Comparison of ENCODE assay signal across 14 mouse cellular contexts in genomic region chr15:84189881-84190280, GRCm38 (mm10). TPM values are rescaled to one million over a fixed set of nuclear protein-coding genes. Genes with fewer than 3 reads are reported as not detected.
A peak's percentile ranks its signal among the peaks of the same experiment; 100 is the strongest.
DNase-seq lines count a peak whose midpoint lies in the region; ATAC-seq lines count a peak whose summit lies in the region.
"Had no signal": no experiment of that assay in that cellular context is flagged by ENCODE, and none has a peak within 500 bp of the region (broad histone marks: within the 10 kb centered on the region; RNA-seq: fewer than 3 reads in every experiment).

No protein-coding gene starts in this region.

- H3K4me3 ChIP-seq in midbrain, embryonic 14.5 days (replicated peaks; ENCODE audit: low read depth, low read length), result no peak overlapping the region
- H3K4me3 ChIP-seq in midbrain, embryonic 10.5 days, result no peak overlapping the region
- H3K4me3 ChIP-seq: midbrain, embryonic 13.5 days had no signal

- peaks cover 13% of the 10 kb centered on the region; the same call in 1 of the 2 replicates for H3K4me1 ChIP-seq in midbrain, embryonic 14.5 days (ENCODE audit: control insufficient read depth, insufficient read depth, low read length)
- peaks cover 19% of the 10 kb centered on the region for H3K4me1 ChIP-seq in midbrain, embryonic 10.5 days

- peak; percentile 55; the same call in 1 of the 2 replicates for ATAC-seq in frontal cortex, adult (ENCODE audit: low TSS enrichment)
- no peak for ATAC-seq in midbrain, embryonic 14.5 days (ENCODE audit: low FRiP score, low TSS enrichment)
- ATAC-seq: midbrain, embryonic 13.5 days had no signal

- no peaks in the 10 kb centered on the region for H3K27me3 ChIP-seq in midbrain, embryonic 14.5 days (ENCODE audit: control insufficient read depth, insufficient read depth, low read length)
- no peaks in the 10 kb centered on the region for H3K27me3 ChIP-seq in midbrain, embryonic 10.5 days (ENCODE audit: low read depth, poor library complexity, severe bottlenecking)
- H3K27me3 ChIP-seq: midbrain, embryonic 13.5 days had no signal

- no peak overlapping the region for H3K27ac ChIP-seq in midbrain, embryonic 14.5 days (replicated peaks; ENCODE audit: low read depth, low read length)
- no peak overlapping the region for H3K27ac ChIP-seq in midbrain, embryonic 10.5 days (replicated peaks)
- H3K27ac ChIP-seq: liver, embryonic 14.5 days; midbrain, embryonic 13.5 days had no signal

- H3K36me3 ChIP-seq in midbrain, embryonic 14.5 days (ENCODE audit: control insufficient read depth, insufficient read depth, low read length), result no peaks in the 10 kb centered on the region
- H3K36me3 ChIP-seq in midbrain, embryonic 10.5 days, result 0 out of 2 replicates have a peak, but pooled peaks cover under 1% of the 10 kb centered on the region
- H3K36me3 ChIP-seq: midbrain, embryonic 13.5 days had no signal

- WGBS in midbrain, embryonic 14.5 days, result 44% methylated on average over 3 of the region's 3 CpGs
- WGBS in midbrain, embryonic 10.5 days, result 52% methylated on average over 3 of the region's 3 CpGs

- H3K9me3 ChIP-seq in midbrain, embryonic 14.5 days (ENCODE audit: control insufficient read depth, low read length), result no peaks in the 10 kb centered on the region
- no peaks in the 10 kb centered on the region for H3K9me3 ChIP-seq in midbrain, embryonic 10.5 days (replicated peaks)
- H3K9me3 ChIP-seq: midbrain, embryonic 13.5 days had no signal

- no peak overlapping the region for H3K4me2 ChIP-seq in midbrain, embryonic 14.5 days (ENCODE audit: low read length)
- H3K4me2 ChIP-seq: midbrain, embryonic 13.5 days had no signal

- H3K9ac ChIP-seq in midbrain, embryonic 14.5 days (replicated peaks; ENCODE audit: low read length), result no peak overlapping the region
- H3K9ac ChIP-seq: liver, embryonic 14.5 days; midbrain, embryonic 13.5 days had no signal

- DNase-seq in frontal cortex, postnatal 14 days (ENCODE audit: low spot score in 2 of 2), result no peak
- DNase-seq in midbrain, embryonic 14.5 days, result peak; percentile 69
- no peak for DNase-seq in midbrain, embryonic 10.5 days (ENCODE audit: low spot score)
- peak; percentile 62 for DNase-seq in brain, adult 2 months (ENCODE audit: low read depth, low spot score)
- DNase-seq in retina, postnatal 1 day, result peak; percentile 54
- no peak for DNase-seq in right cerebral cortex, postnatal 14 days
- DNase-seq in cerebellum, postnatal 36 days, result no peak
- DNase-seq: adrenal gland, postnatal 14 days; cerebellum, adult 2 months; heart, postnatal 36 days; layer of hippocampus, postnatal 36 days had no signal

RNA-seq across cellular contexts. Expression of gene Samm50, which starts 2.2 kb away (rescaled TPM):
- polyA plus RNA-seq in midbrain, embryonic 14.5 days (2014; fragmentation: Nextera tagmentation; extraction: Ambion mirVana), result 54.2 and 70.8 TPM in 2 replicates
- 108 and 110 TPM in 2 replicates for polyA plus RNA-seq in midbrain, embryonic 10.5 days (2016; fragmentation: Nextera tagmentation; extraction: Ambion mirVana)

RNA-seq across cellular contexts. Expression of gene Pnpla3, which starts 22.2 kb away (rescaled TPM):
- polyA plus RNA-seq in midbrain, embryonic 14.5 days (2014; fragmentation: Nextera tagmentation; extraction: Ambion mirVana), result 3.3 and 4.5 TPM in 2 replicates
- 2.2 and 3.1 TPM in 2 replicates for polyA plus RNA-seq in midbrain, embryonic 10.5 days (2016; fragmentation: Nextera tagmentation; extraction: Ambion mirVana)

RNA-seq across cellular contexts. Expression of gene Parvb, which starts 42.0 kb away (rescaled TPM):
- 4.4 and 4.9 TPM in 2 replicates for polyA plus RNA-seq in midbrain, embryonic 14.5 days (2014; fragmentation: Nextera tagmentation; extraction: Ambion mirVana)
- 7.4 and 8.4 TPM in 2 replicates for polyA plus RNA-seq in midbrain, embryonic 10.5 days (2016; fragmentation: Nextera tagmentation; extraction: Ambion mirVana)

Comparison
In these comparisons a context has a peak if more than half of its experiments do, and no peak if none do; other contexts are left out.
1. DNase-seq: peak in midbrain, embryonic 14.5 days (single experiment), brain, adult 2 months (single experiment) and retina, postnatal 1 day (single experiment); none in frontal cortex, postnatal 14 days (0 of 2), midbrain, embryonic 10.5 days (single experiment), right cerebral cortex, postnatal 14 days (single experiment) and cerebellum, postnatal 36 days (0 of 2).